Mouse (Mus musculus) stomach, embryonic 16.5 days (tissue): ENCODE data around the gene C1qb. TPM values are rescaled to one million over a fixed set of nuclear protein-coding genes. Genes with fewer than 3 reads are reported as not detected.

Source experiments
- ATAC-seq: fragments of 200-750 bp; cut with Nextera tagmentation; 2 replicates; pipeline ENCODE4 v1.8.0; 2017; ENCODE audit warnings: moderate number of reproducible peaks, moderate TSS enrichment; ENCODE audit not compliant: insufficient read depth, low FRiP score
- H3K27ac ChIP-seq: fragments of 300-500 bp; sonication (generic); 2 replicates; pipeline ENCODE4 v1.5.1; 2014; ENCODE audit warnings: low read length
- H3K27me3 ChIP-seq: fragments of 300-500 bp; sonication (generic); 2 replicates; pipeline ENCODE4 v1.6.1; 2014; ENCODE audit warnings: low read length, control low read depth, mixed read lengths; ENCODE audit not compliant: control insufficient read depth, insufficient read depth
- H3K36me3 ChIP-seq: fragments of 300-500 bp; sonication (generic); 2 replicates; pipeline ENCODE4 v1.6.1; 2014; ENCODE audit warnings: low read length; ENCODE audit not compliant: control insufficient read depth, insufficient read depth
- H3K4me1 ChIP-seq: fragments of 300-500 bp; sonication (generic); 2 replicates; pipeline ENCODE4 v1.6.1; 2014; ENCODE audit warnings: low read length, control low read depth, mixed read lengths; ENCODE audit not compliant: control insufficient read depth, insufficient read depth
- H3K4me2 ChIP-seq: fragments of 300-500 bp; sonication (generic); 2 replicates; pipeline ENCODE4 v1.6.1; 2014; ENCODE audit warnings: low read depth, low read length, mixed read lengths
- H3K4me3 ChIP-seq: fragments of 300-500 bp; sonication (generic); replicated peaks from 2 replicates; pipeline ENCODE4 v1.5.1; 2014; ENCODE audit warnings: mild to moderate bottlenecking, low read length
- H3K9ac ChIP-seq: fragments of 300-500 bp; sonication (generic); 2 replicates; pipeline ENCODE4 v1.6.1; 2014; ENCODE audit warnings: low read length
- H3K9me3 ChIP-seq: fragments of 300-500 bp; sonication (generic); replicated peaks from 2 replicates; pipeline ENCODE4 v1.6.1; 2016; ENCODE audit warnings: low read length, control low read depth; ENCODE audit not compliant: control insufficient read depth
- WGBS: fragments of 180-500 bp; shearing (Covaris S2); extraction: QIAGEN DNeasy Blood & Tissue Kit; methylation state at CpG from one replicate; pipeline ENCODE4 v1.1.7; 2014; 5-methylcytosine and 5-hydroxymethylcytosine counted together
- polyA plus RNA-seq: library from polyadenylated mRNA; unstranded; fragments of >200 nt; fragmentation: Nextera tagmentation; extraction: Ambion mirVana; gene quantifications from 2 replicates; pipeline ENCODE4 v1.2.1, GENCODE M21; 2015

C1qb gene
- polyA plus RNA-seq, 1 experiment from 2014 or later = 79.3 TPM

- Histone ChIP-seq H3K9ac (peak overlapping the region; percentile 90), H3K4me3 (peak overlapping the region; percentile 80), H3K27ac (peak overlapping the region; percentile 91; the same call in 1 of the 2 replicates), H3K4me1 (peaks cover 67% of the 10 kb centered on the region), H3K27me3 (no peaks in the 10 kb centered on the region), H3K36me3 (no peaks in the 10 kb centered on the region), H3K9me3 (no peaks in the 10 kb centered on the region), H3K4me2 (peak overlapping the region; percentile 96)
- 39% methylated on average over 21 of the region's 21 CpGs for WGBS
- no peak for ATAC-seq
Measured at GRCm38 (mm10) chr4:136833619-136834351, 52.2 kb downstream of the C1qb start.

GRCm38 (mm10) chr4:136832559-136833232, 53.3 kb downstream of the C1qb start:
- Histone ChIP-seq H3K4me2 (no peak overlapping the region), H3K36me3 (no peaks in the 10 kb centered on the region), H3K4me1 (peaks cover 63% of the 10 kb centered on the region), H3K4me3 (no peak overlapping the region), H3K9ac (0 out of 2 replicates have a peak overlapping the region, but pooled peaks have one; percentile 27), H3K27me3 (no peaks in the 10 kb centered on the region), H3K9me3 (no peaks in the 10 kb centered on the region), H3K27ac (no peak overlapping the region; the same call in 1 of the 2 replicates)
- no peak for ATAC-seq
- WGBS = 59% methylated on average over 16 of the region's 16 CpGs

- no peaks in the 10 kb centered on the region for H3K27me3 ChIP-seq
- no peaks in the 10 kb centered on the region for H3K36me3 ChIP-seq
- H3K4me2 ChIP-seq = 0 out of 2 replicates have a peak overlapping the region, but pooled peaks have one; percentile 31
- H3K9me3 ChIP-seq = no peaks in the 10 kb centered on the region
- ATAC-seq = no peak
- 65% methylated on average over 9 of the region's 9 CpGs for WGBS
- peaks cover 53% of the 10 kb centered on the region for H3K4me1 ChIP-seq
- H3K9ac ChIP-seq = no peak overlapping the region
- H3K27ac ChIP-seq = no peak overlapping the region
- H3K4me3 ChIP-seq = no peak overlapping the region
Measured at GRCm38 (mm10) chr4:136830272-136830823, 55.6 kb downstream of the C1qb start.

Other genes starting within 250 kb of the C1qb start
- 3.3 and 3.8 TPM in 2 replicates for gene Ephb2, start 50.2 kb downstream of the C1qb start, polyA plus RNA-seq
- gene C1qc, start 6.9 kb upstream of the C1qb start, polyA plus RNA-seq = 28.4 and 29.3 TPM in 2 replicates
- 60.6 and 76.6 TPM in 2 replicates for gene C1qa, start 12.6 kb upstream of the C1qb start, polyA plus RNA-seq
- 0.39 TPM in 2 replicates for gene Epha8, start 70.6 kb upstream of the C1qb start, polyA plus RNA-seq
- 3.5 and 4.2 TPM in 2 replicates for gene Zbtb40, start 162.6 kb upstream of the C1qb start, polyA plus RNA-seq